8 mouse cellular contexts compared by ENCODE assay signal in the genomic region with DNA sequence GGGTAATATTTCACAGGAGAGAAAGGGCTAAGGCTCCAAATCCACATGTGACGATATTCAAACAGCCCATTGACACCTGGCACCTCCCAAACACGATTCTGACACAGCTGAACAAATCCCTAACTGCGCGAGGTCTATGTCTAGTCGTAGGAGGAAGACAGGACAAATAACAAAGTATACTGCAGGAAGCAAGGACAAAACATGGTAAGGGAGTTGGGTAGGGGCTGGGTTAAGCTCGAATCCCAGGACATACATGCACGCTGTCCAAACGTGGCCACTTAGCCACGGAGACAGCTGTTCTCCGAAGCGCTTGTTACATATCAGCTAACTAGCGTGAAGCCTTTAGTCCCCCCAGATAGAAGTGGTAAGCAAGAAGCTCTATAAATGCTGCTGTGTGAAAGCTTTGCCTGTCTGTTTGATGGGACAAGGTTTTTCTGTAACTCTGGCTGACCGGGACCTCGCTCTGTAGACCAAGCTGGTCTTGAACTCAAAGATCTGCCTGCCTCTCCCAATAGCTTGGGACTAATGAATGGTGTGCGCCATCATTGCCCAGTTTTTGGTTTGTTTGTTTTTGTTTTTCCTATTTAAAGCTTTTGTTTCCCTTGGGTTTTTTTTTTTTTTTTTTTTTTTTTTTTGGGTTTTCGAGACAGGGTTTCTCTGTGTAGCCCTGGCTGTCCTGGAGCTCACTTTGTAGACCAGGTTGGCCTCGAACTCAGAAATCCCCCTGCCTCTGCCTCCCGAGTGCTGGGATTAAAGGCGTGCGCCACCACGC. TPM values are rescaled to one million over a fixed set of nuclear protein-coding genes. Genes with fewer than 3 reads are reported as not detected.
DNase-seq lines count a peak whose midpoint lies in the region; ATAC-seq and TF ChIP-seq lines count a peak whose summit lies in the region.

No protein-coding gene starts in this region.

- 35% methylated on average over 20 of the region's 21 CpGs for WGBS in heart, embryonic 11.5 days (ENCODE audit: insufficient replicate concordance)
- 41% methylated on average over 20 of the region's 21 CpGs for WGBS in forebrain, postnatal 0 days
- 34% methylated on average over 20 of the region's 21 CpGs for WGBS in limb, embryonic 15.5 days
- 36% methylated on average over 20 of the region's 21 CpGs for WGBS in olfactory bulb, adult 2 months

- TF ChIP-seq CTCF in forebrain, postnatal 0 days (IDR thresholded peaks at IDR 0.05; ENCODE audit: low read depth): no peak
- TF ChIP-seq CTCF in olfactory bulb, adult 2 months (IDR thresholded peaks at IDR 0.05; ENCODE audit: insufficient read depth, low read depth, low read length): no peak

- intact Hi-C loops in heart, postnatal 10 days (cut with DNase I): loop anchor here (2.0 kb wide), 1 partner anchor 44 kb away; no protein-coding TSS in a partner anchor

- no peaks in the 10 kb centered on the region for H3K27me3 ChIP-seq in heart, embryonic 11.5 days (ENCODE audit: control insufficient read depth, insufficient read depth, low read length)
- no peaks in the 10 kb centered on the region for H3K27me3 ChIP-seq in forebrain, postnatal 0 days (ENCODE audit: insufficient read depth, low read length)
- no peaks in the 10 kb centered on the region for H3K27me3 ChIP-seq in limb, embryonic 15.5 days

- H3K4me3 ChIP-seq in heart, embryonic 11.5 days (ENCODE audit: low read depth, low read length): peak overlapping the region; percentile 93
- H3K4me3 ChIP-seq in forebrain, postnatal 0 days (ENCODE audit: low read depth, low read length): peak overlapping the region; percentile 100
- peak overlapping the region; percentile 98 for H3K4me3 ChIP-seq in limb, embryonic 15.5 days
- H3K4me3 ChIP-seq in olfactory bulb, adult 2 months (ENCODE audit: insufficient read depth, low read depth, low read length): peak overlapping the region; percentile 100

- ATAC-seq in heart, embryonic 11.5 days (replicated peaks; ENCODE audit: insufficient number of reproducible peaks, low FRiP score, low TSS enrichment): no peak
- ATAC-seq in forebrain, postnatal 0 days: peak; percentile 39; the same call in 1 of the 2 replicates
- ATAC-seq in limb, embryonic 15.5 days (ENCODE audit: insufficient number of reproducible peaks, low FRiP score, low TSS enrichment, low read depth): no peak

- peak overlapping the region; percentile 92 for H3K9ac ChIP-seq in heart, embryonic 11.5 days (ENCODE audit: low read depth, low read length)
- H3K9ac ChIP-seq in forebrain, postnatal 0 days: peak overlapping the region; percentile 94
- H3K9ac ChIP-seq in limb, embryonic 15.5 days: peak overlapping the region; percentile 99

- H3K4me2 ChIP-seq in heart, embryonic 11.5 days: peak overlapping the region; percentile 82
- H3K4me2 ChIP-seq in forebrain, postnatal 0 days (ENCODE audit: low read depth): peak overlapping the region; percentile 62
- H3K4me2 ChIP-seq in limb, embryonic 15.5 days: peak overlapping the region; percentile 83

- peaks cover 7% of the 10 kb centered on the region for H3K4me1 ChIP-seq in heart, embryonic 11.5 days (ENCODE audit: control insufficient read depth, insufficient read depth, low read length)
- H3K4me1 ChIP-seq in forebrain, postnatal 0 days (ENCODE audit: insufficient read depth): peaks cover 19% of the 10 kb centered on the region
- peaks cover 16% of the 10 kb centered on the region for H3K4me1 ChIP-seq in limb, embryonic 15.5 days
- H3K4me1 ChIP-seq in olfactory bulb, adult 2 months (ENCODE audit: control insufficient read depth, insufficient read depth, low read length): peaks cover 4% of the 10 kb centered on the region; the same call in 1 of the 2 replicates

- no peak for DNase-seq in heart, postnatal 10 days
- DNase-seq in NIH3T3 (ENCODE audit: low read depth): peak; percentile 14
- DNase-seq in forebrain, postnatal 0 days: no peak
- DNase-seq in thymus, postnatal 36 days: no peak
- DNase-seq in adrenal gland, adult 18-20 months (ENCODE audit: low spot score in 2 of 2): no peak

- peak overlapping the region; percentile 86 for H3K27ac ChIP-seq in heart, embryonic 11.5 days (ENCODE audit: low read depth, low read length)
- peak overlapping the region; percentile 73 for H3K27ac ChIP-seq in forebrain, postnatal 0 days (ENCODE audit: low read depth, low read length)
- H3K27ac ChIP-seq in limb, embryonic 15.5 days: peak overlapping the region; percentile 77
- H3K27ac ChIP-seq in olfactory bulb, adult 2 months (ENCODE audit: insufficient read depth, low read depth, low read length): no peak overlapping the region

- H3K9me3 ChIP-seq in heart, embryonic 11.5 days (replicated peaks; ENCODE audit: control insufficient read depth, low read length): no peaks in the 10 kb centered on the region
- no peaks in the 10 kb centered on the region; the same call in 1 of the 2 replicates for H3K9me3 ChIP-seq in forebrain, postnatal 0 days (ENCODE audit: low read length)
- no peaks in the 10 kb centered on the region; the same call in 1 of the 2 replicates for H3K9me3 ChIP-seq in limb, embryonic 15.5 days

- no peaks in the 10 kb centered on the region for H3K36me3 ChIP-seq in heart, embryonic 11.5 days (ENCODE audit: control insufficient read depth, insufficient read depth, low read length)
- H3K36me3 ChIP-seq in forebrain, postnatal 0 days (ENCODE audit: insufficient read depth): peaks cover 15% of the 10 kb centered on the region
- peaks cover 12% of the 10 kb centered on the region for H3K36me3 ChIP-seq in limb, embryonic 15.5 days

- no peak for TF ChIP-seq POLR2A in olfactory bulb, adult 2 months (IDR thresholded peaks at IDR 0.05; ENCODE audit: insufficient read depth, low read depth, low read length)

RNA-seq across cellular contexts. Expression of a gene that starts 0.5 kb away (rescaled TPM):
- polyA plus RNA-seq in heart, embryonic 11.5 days (2014; fragmentation: Nextera tagmentation; extraction: Ambion mirVana): 46.9 and 61.2 TPM in 2 replicates
- total RNA-seq in heart, postnatal 10 days (2021): 10 to 100 TPM; 56.1 to 62.8 TPM
- 130 and 140 TPM in 2 replicates for total RNA-seq in forebrain, postnatal 0 days (2014; rRNA removed)
- 111 and 120 TPM in 2 replicates for polyA plus RNA-seq in forebrain, postnatal 0 days (2015; fragmentation: Nextera tagmentation; extraction: Ambion mirVana)
- 82.1 and 94.4 TPM in 2 replicates for polyA plus RNA-seq in limb, embryonic 15.5 days (2015; fragmentation: Nextera tagmentation; extraction: Ambion mirVana)
- polyA plus RNA-seq in olfactory bulb, adult 2 months (2012; ENCODE audit: insufficient read depth, insufficient read length, low replicate concordance, missing spikeins): not detected in 2 replicates
- 10 to 100 TPM; 66.5 to 68.9 TPM for total RNA-seq in adrenal gland, adult 18-20 months (2021)

RNA-seq across cellular contexts. Expression of a gene that starts 6.2 kb away (rescaled TPM):
- not detected in 2 replicates for polyA plus RNA-seq in heart, embryonic 11.5 days (2014; fragmentation: Nextera tagmentation; extraction: Ambion mirVana)
- total RNA-seq in heart, postnatal 10 days (2021): not detected
- total RNA-seq in forebrain, postnatal 0 days (2014; rRNA removed): 0.08 and 0.24 TPM in 2 replicates
- polyA plus RNA-seq in forebrain, postnatal 0 days (2015; fragmentation: Nextera tagmentation; extraction: Ambion mirVana): 0.15 TPM in 1 of 2 replicates, not detected in the other
- polyA plus RNA-seq in limb, embryonic 15.5 days (2015; fragmentation: Nextera tagmentation; extraction: Ambion mirVana): not detected in 2 replicates
- not detected in 2 replicates for polyA plus RNA-seq in olfactory bulb, adult 2 months (2012; ENCODE audit: insufficient read depth, insufficient read length, low replicate concordance, missing spikeins)
- total RNA-seq in adrenal gland, adult 18-20 months (2021): not detected

RNA-seq across cellular contexts. Expression of a gene that starts 26.9 kb away (rescaled TPM):
- polyA plus RNA-seq in heart, embryonic 11.5 days (2014; fragmentation: Nextera tagmentation; extraction: Ambion mirVana): 29.2 and 29.7 TPM in 2 replicates
- 10 to 100 TPM; 13.0 to 16.7 TPM for total RNA-seq in heart, postnatal 10 days (2021)
- 15.6 and 19.4 TPM in 2 replicates for total RNA-seq in forebrain, postnatal 0 days (2014; rRNA removed)
- 26.1 and 27.3 TPM in 2 replicates for polyA plus RNA-seq in forebrain, postnatal 0 days (2015; fragmentation: Nextera tagmentation; extraction: Ambion mirVana)
- polyA plus RNA-seq in limb, embryonic 15.5 days (2015; fragmentation: Nextera tagmentation; extraction: Ambion mirVana): 39.7 and 41.1 TPM in 2 replicates
- polyA plus RNA-seq in olfactory bulb, adult 2 months (2012; ENCODE audit: insufficient read depth, insufficient read length, low replicate concordance, missing spikeins): not detected in 2 replicates
- 10 to 100 TPM; 23.9 to 26.7 TPM for total RNA-seq in adrenal gland, adult 18-20 months (2021)

RNA-seq across cellular contexts. Expression of a gene that starts 47.5 kb away (rescaled TPM):
- 0.14 TPM in 1 of 2 replicates, not detected in the other for polyA plus RNA-seq in heart, embryonic 11.5 days (2014; fragmentation: Nextera tagmentation; extraction: Ambion mirVana)
- under 1 TPM; 0.31 to 0.77 TPM for total RNA-seq in heart, postnatal 10 days (2021)
- 0.38 and 0.43 TPM in 2 replicates for total RNA-seq in forebrain, postnatal 0 days (2014; rRNA removed)
- polyA plus RNA-seq in forebrain, postnatal 0 days (2015; fragmentation: Nextera tagmentation; extraction: Ambion mirVana): 0.29 and 0.39 TPM in 2 replicates
- 0.18 TPM in 1 of 2 replicates, not detected in the other for polyA plus RNA-seq in limb, embryonic 15.5 days (2015; fragmentation: Nextera tagmentation; extraction: Ambion mirVana)
- polyA plus RNA-seq in olfactory bulb, adult 2 months (2012; ENCODE audit: insufficient read depth, insufficient read length, low replicate concordance, missing spikeins): not detected in 2 replicates
- total RNA-seq in adrenal gland, adult 18-20 months (2021): under 1 TPM in 1 of 2 experiments, not detected in 1; 0.48 TPM

RNA-seq across cellular contexts. Expression of a gene that starts 48.1 kb away (rescaled TPM):
- polyA plus RNA-seq in heart, embryonic 11.5 days (2014; fragmentation: Nextera tagmentation; extraction: Ambion mirVana): 68.0 and 71.6 TPM in 2 replicates
- 10 to 100 TPM; 15.7 to 18.6 TPM for total RNA-seq in heart, postnatal 10 days (2021)
- total RNA-seq in forebrain, postnatal 0 days (2014; rRNA removed): 40.5 and 43.3 TPM in 2 replicates
- 84.6 and 85.2 TPM in 2 replicates for polyA plus RNA-seq in forebrain, postnatal 0 days (2015; fragmentation: Nextera tagmentation; extraction: Ambion mirVana)
- 87.2 and 98.0 TPM in 2 replicates for polyA plus RNA-seq in limb, embryonic 15.5 days (2015; fragmentation: Nextera tagmentation; extraction: Ambion mirVana)
- not detected in 2 replicates for polyA plus RNA-seq in olfactory bulb, adult 2 months (2012; ENCODE audit: insufficient read depth, insufficient read length, low replicate concordance, missing spikeins)
- total RNA-seq in adrenal gland, adult 18-20 months (2021): 10 to 100 TPM; 40.8 to 41.1 TPM

Comparison
In these comparisons a context has a peak if more than half of its experiments do, and no peak if none do; other contexts are left out.
1. RNA of a gene that starts 26.9 kb away (polyA plus RNA-seq): 39.7 to 41.1 TPM in limb, embryonic 15.5 days, 29.2 to 29.7 TPM in heart, embryonic 11.5 days and 26.1 to 27.3 TPM in forebrain, postnatal 0 days; not detected in olfactory bulb, adult 2 months; every median in the first group is over 10 times any median in the second.
2. Peak in every context shown above with its lines, with median percentiles within 50 percentile points of each other: H3K4me2 ChIP-seq, H3K4me3 ChIP-seq and H3K9ac ChIP-seq.